Mouse (Mus musculus) gastrocnemius, postnatal 14 days (tissue): ENCODE measurements around the gene Fcgr4. TPM values are rescaled to one million over a fixed set of nuclear protein-coding genes. Genes with fewer than 3 reads are reported as not detected.
A peak's percentile ranks its signal among the peaks of the same experiment; 100 is the strongest.
"Not testable (repeated sequence)": the region's sequence is repeated elsewhere in the genome, so short reads cannot be mapped to it uniquely, and the experiment has no call there.

Experiments used
- DNase-seq: peaks from one replicate; pipeline ENCODE4 v3.0.0; 2021; ENCODE audit warnings: mixed read lengths
- intact Hi-C: fragments of 180-260 bp; cut with DNase I; formaldehyde crosslinking; loops from one replicate; pipeline ENCODE4 v1.15.1; 2025; ENCODE audit warnings: low total_unique reads
- total RNA-seq, 2 experiments: library from RNA; stranded (reverse); gene quantifications; 2 replicates each; pipeline ENCODE4 v1.2.3; 2021

Fcgr4 gene
- total RNA-seq, 2 experiments from 2014 or later: not detected

DNA sequence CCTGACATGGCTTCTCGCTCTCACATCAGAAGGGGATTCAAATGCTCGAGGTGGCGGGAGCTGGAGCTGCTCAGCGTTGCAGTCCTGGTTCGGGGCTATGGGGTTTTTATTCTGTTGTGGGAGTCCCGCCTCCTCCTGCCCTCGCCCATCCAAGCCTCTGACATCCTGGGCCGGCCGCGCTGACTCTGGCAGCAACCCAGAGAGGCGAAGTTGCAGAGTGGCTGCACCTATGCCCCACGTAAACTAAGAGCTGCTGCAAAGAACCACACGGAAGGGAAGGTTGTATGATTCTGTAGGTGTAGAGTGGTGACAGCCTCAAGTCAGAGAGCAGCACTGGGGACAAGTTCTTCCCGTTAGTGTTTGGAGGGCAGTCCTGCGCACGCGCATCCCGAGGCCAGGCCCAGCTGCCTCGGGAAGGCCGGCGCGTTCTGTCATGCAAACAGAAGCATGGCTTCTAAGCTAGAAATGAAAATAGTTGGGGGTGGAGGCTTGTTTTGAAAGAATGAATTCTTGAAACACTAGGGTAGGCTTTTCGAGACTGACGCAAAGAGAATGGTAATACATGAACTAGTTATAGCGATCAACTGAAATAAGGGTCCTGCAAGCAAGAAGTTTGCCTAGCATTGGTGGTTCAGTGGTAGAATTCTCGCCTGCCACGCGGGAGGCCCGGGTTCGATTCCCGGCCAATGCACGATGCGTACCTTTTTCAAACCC lies 25.8 kb downstream of the Fcgr4 start:
- peak; percentile 89 for DNase-seq
- intact Hi-C loops: no loop called here

DNA sequence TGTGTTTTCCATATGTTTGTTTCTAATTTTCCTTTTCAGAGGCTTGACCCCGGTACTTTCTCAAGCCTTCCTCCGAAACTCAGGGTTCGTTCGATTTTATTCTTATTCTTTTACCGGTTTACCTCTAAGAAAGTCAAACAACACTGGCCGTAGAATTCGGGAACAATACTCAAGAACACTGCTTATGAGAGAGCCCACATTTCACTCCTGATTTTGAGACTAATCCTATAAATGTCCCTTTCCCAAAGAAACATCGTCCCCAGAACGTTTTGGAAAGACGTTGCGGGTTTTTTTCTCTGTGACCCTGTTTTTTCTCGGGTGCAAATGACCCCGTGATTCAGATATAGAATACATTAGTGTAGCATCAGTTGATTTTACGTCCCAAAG lies 26.4 kb downstream of the Fcgr4 start:
- DNase-seq: no peak
- intact Hi-C loops: no loop called here

DNA sequence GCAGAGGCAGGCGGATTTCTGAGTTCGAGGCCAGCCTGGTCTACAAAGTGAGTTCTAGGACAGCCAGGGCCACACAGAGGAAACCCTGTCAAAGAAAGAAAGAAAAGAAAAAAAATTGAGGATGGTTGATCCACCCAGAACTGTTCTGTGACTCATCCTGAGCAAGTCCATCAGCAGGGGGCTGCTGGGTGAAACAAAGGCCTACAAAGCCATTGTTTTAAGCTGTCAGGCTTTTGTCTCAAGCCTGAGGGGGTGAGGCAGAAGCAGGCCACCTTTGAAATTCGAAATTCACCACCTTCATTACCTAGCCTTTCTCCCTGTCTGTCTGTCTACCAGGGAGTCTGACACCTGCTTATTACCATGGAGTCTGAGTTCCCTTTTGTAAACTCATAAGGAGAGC lies 27.8 kb downstream of the Fcgr4 start:
- intact Hi-C loops: no loop called here
- DNase-seq: no peak

DNA sequence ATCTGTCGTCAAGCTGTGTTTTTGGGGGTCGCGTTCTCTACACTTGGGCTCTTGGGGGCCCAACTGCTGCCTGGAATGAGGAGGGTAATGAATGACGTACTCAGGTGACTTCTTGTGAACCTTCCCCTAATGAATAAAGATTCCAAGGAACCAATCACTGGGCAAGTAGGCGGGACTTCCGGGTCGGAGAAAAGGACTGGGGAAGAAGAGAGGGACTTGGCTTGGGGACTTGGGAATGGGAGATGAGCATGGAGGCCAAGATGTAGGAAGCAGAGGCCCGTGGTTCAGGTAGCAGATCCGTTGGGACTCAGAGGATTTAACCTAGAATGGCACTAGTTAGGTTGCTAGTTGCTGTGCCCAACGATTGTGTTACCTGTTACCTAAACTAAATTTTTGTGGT lies 30.5 kb downstream of the Fcgr4 start:
- no peak for DNase-seq
- intact Hi-C loops: no loop called here

DNA sequence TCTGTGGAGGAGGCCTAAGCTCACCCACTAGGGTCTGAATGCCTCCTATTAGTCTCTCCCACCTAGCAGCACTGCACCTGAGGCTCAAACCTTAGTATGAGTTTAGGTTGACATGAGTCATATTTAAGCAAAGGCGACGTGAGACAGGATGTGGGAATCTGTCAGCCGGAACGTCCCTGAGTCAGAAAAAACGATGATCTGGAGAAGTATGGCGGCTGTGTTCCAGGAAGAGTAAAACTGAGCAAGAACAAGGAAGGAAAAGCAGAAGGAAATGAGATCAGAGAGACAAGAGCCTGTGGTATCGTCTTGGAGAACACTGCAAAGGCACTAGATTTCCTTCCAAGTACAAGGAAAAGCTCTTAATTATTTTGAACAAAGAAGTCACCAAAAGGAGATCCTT lies 32.1 kb downstream of the Fcgr4 start:
- no peak for DNase-seq
- intact Hi-C loops: no loop called here

DNA sequence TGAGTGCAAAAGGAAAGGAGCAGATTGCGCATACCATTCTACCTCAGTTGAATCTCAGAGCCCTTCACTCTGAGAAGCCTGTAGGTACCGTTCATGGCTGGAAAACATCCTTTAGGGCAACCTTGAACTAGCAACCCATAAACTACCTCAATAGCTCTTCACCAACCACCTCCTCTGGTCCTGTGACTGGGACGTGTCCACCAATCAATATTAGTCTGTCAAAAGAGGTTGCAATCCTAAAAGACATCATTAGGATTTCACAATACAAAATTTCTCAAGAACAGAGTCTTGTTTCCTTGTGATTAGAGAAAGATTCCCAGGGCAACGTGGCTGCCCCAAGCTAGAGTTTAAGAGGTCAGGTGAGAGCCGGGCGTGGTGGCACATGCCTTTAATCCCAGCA lies 34.6 kb downstream of the Fcgr4 start:
- intact Hi-C loops: no loop called here
- DNase-seq: no peak

DNA sequence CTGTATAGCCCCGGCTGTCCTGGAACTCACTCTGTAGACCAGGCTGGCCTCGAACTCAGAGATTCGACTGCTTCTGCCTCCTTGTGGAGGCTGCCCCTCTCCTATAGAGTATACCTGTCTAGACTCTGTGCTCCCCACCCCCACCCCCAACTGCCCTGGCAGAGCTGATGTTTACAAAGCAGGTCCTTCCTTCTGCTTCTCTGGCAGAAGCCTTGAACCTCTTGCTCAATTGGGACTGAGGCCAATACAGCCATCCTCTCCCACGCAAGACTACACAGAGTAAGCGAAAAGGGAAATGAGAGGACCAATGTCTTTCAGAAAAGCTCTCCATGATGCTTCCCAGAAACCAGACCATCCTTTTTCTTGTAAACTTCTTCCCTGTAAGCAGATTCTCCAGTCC lies 38.5 kb downstream of the Fcgr4 start:
- intact Hi-C loops: no loop called here
- no peak for DNase-seq

DNA sequence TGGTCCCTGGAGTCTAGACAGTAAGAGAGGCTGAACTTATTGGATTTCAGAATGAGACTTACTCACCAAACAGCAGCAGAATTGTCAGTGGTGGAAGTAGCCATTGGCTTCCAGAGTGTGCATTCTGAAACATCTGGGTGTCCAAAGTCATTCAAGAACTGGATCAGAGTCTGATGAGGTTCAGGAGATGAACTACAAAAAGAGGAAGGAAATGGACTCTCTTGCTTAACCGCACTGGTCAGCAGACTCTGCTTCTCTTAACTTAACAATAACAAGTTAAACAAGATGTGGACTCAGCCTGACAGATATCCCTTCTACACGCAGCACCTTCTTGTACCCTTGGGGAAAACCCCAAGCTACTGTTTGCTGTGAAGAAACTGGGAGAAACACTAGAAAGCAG lies 40.5 kb downstream of the Fcgr4 start:
- no peak for DNase-seq
- intact Hi-C loops: no loop called here

DNA sequence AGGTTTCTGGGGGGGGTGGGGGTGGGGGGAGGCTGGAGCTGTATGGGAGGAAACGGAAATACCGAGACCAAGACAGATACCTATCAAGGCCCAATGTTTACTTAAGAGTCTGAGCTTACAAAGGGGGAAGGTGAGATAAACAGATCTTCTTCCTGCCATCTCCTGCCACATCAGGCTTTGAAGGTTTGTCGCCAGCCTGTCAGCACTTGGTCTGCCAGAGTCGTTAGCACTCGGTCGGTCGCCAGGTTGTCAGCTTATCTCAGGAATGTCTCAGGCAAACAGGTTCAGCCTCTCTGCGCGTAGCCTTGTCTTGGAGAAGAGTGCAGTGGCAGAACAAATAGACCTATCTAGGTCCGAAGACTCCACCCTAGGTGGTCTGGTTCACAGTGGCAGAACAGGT lies 41.7 kb downstream of the Fcgr4 start:
- DNase-seq: no peak
- intact Hi-C loops: no loop called here

DNA sequence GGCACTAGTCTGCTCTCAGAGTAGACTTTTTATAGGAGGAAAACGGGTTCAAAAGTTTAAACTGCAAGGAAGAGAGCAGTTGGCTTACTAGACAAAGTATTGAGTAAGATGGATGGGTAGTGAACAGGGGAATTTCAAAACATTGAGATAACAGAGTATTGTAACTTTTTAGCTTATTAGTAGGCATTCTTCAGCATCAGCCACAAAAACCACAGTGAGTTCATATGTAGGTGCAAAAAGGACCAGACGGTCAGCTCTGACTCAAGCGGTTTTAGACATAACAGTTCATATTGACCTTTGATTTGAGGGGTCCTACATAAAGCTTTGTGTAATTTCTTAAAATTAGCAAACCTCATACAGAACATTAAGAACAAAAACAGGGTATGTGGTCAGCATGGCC lies 42.8 kb downstream of the Fcgr4 start:
- no peak for DNase-seq
- intact Hi-C loops: no loop called here

DNA sequence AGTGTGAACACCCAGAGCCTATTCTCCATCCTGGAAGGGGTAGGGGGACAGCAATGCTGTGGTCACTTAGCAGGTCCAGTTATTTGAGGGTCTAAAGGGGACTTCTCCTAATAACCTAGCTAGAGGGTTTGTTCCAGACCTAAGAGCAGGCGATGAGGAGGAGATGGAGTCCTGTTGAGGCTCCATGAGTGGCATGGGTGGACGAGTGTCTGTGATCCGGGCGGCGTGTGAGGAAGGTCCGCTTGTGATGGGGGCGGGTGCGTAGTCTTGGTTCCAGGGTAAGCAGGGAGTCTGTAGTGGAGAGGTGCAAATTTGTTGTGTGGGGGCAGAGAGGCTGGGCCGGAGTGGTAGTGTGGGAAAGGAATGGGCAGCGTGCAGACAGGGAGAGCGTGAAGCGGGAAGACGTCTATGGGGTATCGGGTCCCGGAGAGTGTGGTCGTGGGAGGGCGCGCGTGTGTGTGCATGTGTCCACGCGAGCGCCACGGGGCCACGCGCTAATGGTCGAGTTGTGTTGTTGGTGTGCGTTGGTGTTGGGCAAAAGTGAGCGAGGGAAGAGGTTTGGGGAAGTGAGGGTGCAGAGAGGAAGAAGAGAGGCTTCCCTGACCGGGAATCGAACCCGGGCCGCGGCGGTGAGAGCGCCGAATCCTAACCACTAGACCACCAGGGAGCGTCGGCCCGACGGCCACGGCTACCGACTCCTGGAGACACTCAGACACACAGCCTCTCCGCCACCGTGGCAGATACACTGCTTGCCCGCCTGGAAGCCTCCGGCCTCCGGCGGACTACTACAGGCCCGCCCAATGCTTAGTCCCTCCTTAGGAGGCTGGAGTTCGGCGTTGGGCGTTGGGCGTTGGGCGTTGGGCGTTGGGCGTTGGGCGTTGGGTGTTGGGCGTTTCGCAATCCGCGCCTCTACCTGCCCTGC lies 45.1 kb downstream of the Fcgr4 start:
- intact Hi-C loops: not testable (repeated sequence)
- DNase-seq: peak; percentile 30

DNA sequence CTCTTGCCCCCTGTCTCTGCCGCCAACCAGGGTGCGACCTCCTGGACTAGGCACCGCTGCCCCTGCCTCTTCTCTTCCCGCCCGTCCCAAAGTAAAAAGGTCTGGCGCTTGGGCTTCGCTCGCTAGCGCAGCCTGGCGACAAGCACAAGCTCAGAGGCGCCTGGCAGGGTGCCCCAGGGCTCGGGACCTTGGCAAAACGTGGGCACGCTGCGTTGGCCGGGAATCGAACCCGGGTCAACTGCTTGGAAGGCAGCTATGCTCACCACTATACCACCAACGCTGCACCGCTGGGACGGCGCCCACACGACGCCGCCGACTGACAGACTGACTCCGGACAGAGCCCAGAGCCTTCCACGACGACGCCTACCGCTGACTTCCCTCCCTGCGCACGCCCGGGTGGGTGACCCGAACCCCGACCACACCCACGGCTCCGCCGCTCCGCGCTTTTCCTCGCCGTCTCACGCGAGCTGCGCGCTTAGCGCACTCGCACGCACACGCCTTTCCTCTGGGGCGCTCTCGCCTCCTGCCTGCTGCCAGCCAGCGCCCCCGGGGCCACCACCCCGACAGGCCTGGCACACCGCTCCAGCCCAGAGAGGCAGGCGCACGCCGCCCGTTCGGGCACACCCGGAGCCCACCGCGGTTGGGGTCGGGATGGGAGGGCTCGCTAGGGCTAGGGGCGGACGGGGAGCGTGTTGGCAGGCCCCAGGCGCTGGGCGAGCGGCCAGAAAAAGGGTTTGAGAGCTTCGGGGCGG lies 45.9 kb downstream of the Fcgr4 start, which contains the start of gene Fcgr3:
Fcgr3 (minus strand) TSS at position 445 of the 752 bp plus-strand sequence.
- peak; percentile 83 for DNase-seq
- intact Hi-C loops: not testable (repeated sequence)

DNA sequence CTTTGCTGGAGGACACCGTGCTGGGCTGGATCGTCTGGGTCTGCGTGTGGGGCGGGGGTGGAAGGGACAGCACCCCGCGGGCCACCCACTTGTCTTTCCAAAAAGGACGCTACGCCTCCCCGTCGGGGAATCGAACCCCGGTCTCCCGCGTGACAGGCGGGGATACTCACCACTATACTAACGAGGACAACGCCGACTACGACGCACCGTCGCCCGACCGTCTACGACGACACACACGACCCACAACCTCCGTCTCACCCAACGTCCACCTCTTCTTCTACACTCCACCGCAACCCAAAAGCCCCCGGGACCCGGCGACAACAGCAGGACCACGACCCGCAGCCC lies 46.5 kb downstream of the Fcgr4 start:
- intact Hi-C loops: not testable (repeated sequence)
- peak; percentile 59 for DNase-seq

DNA sequence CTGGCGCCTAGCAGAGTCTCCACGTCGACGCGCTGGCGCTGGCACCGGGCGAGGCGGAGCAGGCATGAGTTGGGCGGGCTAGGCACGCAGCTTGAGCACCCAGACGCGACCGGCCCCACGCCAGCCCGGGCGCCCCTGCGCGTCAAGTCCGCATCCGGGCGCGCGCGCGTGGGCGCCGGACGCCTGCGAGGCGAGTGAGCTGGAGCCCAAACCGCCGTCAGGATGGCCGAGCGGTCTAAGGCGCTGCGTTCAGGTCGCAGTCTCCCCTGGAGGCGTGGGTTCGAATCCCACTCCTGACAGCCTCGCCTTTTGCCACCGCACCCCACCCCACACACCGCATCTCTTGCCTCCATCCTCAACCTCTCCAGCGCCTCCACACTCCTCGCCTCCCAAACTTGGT lies 47.0 kb downstream of the Fcgr4 start:
- intact Hi-C loops: not testable (repeated sequence)
- DNase-seq: peak; percentile 39

DNA sequence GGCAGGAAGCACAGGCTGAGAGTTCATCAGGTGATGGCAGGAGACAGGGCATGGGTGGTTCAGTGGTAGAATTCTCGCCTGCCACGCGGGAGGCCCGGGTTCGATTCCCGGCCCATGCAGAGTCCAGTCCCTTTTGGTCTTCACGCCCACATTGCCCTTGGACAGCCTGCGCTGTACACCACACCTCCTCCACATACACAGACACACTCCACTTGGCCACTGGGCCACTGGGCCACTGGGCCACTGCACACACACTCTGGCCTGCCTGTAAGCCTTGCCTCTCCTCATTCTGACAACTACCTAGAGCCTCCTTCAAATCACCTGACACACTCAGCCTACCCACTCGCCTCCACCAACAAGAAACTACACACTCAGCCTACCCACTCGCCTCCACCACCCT lies 47.9 kb downstream of the Fcgr4 start:
- intact Hi-C loops, DNase-seq: not testable (repeated sequence)

DNA sequence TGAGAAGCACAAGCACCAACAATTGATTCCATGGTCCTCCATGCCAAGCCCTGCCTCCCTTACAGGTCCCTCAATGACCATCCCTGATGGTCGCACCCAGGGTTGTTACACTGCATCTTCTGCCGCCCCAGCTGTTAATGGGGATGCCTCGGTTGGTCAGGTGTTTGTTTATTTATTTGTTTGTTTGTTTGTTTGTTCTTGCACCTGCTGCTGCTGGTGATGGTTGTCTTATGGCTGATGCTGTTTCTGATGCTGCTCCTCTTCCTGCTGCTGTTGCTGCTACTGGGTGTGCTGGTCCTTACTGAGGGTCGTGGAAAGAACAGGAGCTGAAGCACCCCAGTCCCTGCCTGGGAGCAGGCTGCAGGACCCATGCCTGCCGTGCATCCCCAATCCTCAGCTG lies 49.2 kb downstream of the Fcgr4 start:
- intact Hi-C loops: not testable (repeated sequence)

DNA sequence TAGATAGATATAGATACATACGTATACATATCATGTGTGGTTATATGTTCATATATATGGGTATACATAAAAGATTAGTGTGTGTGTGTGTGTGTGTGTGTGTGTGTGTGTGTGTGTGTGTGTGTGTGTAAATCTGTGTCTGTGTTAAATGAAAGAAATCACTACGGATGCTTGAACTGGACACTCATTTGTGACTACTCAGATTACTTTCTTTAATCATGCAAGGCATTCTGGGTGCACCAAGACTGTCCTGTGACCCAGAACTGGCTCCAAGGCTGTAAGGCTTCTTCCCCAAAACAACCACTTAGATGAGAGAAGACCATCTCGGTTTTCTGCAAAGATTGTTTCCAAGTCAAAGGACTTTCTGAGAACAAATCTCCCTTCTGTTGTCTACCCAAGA lies 50.8 kb downstream of the Fcgr4 start:
- DNase-seq: peak; percentile 14
- intact Hi-C loops: not testable (repeated sequence)

More for the DNA sequence above, 49.2 kb downstream of the Fcgr4 start:
- not testable (repeated sequence) for DNase-seq

DNA sequence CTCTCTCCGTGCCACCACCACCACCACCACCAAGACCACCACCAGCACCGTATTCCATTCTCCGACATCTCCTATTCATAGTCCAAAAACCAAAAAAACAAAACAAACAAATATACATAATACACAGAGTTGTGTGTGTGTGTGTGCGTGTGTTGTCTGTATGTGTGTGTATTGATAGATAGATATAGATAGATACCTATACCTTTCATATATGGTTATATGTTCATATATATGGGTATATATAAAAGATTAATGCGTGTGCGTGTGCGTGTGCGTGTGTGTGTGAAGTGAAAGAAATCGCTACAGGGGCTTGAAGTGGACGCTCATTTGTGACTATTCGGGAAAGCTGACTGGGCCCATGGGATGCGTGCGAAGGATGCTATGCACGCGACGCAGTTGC lies 52.2 kb downstream of the Fcgr4 start:
- DNase-seq, intact Hi-C loops: not testable (repeated sequence)

DNA sequence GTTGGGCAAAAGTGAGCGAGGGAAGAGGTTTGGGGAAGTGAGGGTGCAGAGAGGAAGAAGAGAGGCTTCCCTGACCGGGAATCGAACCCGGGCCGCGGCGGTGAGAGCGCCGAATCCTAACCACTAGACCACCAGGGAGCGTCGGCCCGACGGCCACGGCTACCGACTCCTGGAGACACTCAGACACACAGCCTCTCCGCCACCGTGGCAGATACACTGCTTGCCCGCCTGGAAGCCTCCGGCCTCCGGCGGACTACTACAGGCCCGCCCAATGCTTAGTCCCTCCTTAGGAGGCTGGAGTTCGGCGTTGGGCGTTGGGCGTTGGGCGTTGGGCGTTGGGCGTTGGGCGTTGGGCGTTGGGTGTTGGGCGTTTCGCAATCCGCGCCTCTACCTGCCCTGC lies 53.0 kb downstream of the Fcgr4 start:
- DNase-seq, intact Hi-C loops: not testable (repeated sequence)

DNA sequence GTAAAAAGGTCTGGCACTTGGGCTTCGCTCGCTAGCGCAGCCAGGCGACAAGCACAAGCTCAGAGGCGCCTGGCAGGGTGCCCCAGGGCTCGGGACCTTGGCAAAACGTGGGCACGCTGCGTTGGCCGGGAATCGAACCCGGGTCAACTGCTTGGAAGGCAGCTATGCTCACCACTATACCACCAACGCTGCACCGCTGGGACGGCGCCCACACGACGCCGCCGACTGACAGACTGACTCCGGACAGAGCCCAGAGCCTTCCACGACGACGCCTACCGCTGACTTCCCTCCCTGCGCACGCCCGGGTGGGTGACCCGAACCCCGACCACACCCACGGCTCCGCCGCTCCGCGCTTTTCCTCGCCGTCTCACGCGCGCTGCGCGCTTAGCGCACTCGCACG lies 53.5 kb downstream of the Fcgr4 start:
- DNase-seq, intact Hi-C loops: not testable (repeated sequence)
